28 mouse cellular contexts compared by ENCODE assay signal in the genomic region with DNA sequence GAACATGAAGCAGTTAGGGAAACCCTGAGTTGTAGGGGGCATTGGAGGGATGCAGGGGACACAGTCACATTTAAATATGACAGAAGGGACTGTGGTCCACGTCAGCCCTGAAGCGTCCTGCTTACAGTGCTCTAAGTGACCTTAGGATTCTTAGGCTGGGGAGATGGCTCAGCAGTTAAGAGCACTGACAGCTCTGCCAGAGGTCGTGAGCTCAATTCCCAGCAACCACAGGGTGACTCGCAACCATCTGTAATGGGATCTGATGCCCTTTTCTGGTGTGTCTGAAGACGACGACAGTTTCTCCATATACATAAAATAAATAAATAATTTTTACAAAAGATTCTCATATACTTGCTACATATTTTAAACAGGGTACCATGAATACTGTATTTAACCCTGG.
"Had no signal": no experiment of that assay in that cellular context is flagged by ENCODE, and none has a peak within 500 bp of the region (broad histone marks: within the 10 kb centered on the region; RNA-seq: fewer than 3 reads in every experiment).

No protein-coding gene starts in this region.

- H3K9me3 ChIP-seq: heart, embryonic 13.5 days; heart, embryonic 15.5 days; hindbrain, embryonic 10.5 days; hindbrain, embryonic 12.5 days; kidney, embryonic 15.5 days; limb, embryonic 13.5 days; limb, embryonic 15.5 days; liver, embryonic 12.5 days had no signal

- H3K27ac ChIP-seq: heart, adult 2 months; heart, embryonic 13.5 days; heart, embryonic 15.5 days; hindbrain, embryonic 10.5 days; hindbrain, embryonic 12.5 days; hindbrain, embryonic 14.5 days; hindbrain, postnatal 0 days; kidney, embryonic 15.5 days; kidney, postnatal 0 days; limb, embryonic 13.5 days; limb, embryonic 15.5 days; liver, embryonic 12.5 days; liver, embryonic 14.5 days had no signal

- H3K36me3 ChIP-seq: heart, embryonic 13.5 days; heart, embryonic 15.5 days had no signal

- DNase-seq: gastrocnemius, postnatal 14 days; gastrocnemius, postnatal 36 days; heart, adult 11 months; heart, adult 2 months; heart, postnatal 14 days; heart, postnatal 4 days; kidney, adult 11 months; kidney, adult 2 months; kidney, adult 9 months; kidney, postnatal 14 days; kidney, postnatal 36 days; layer of hippocampus, adult 9-11 months; layer of hippocampus, postnatal 36 days; left cerebral cortex, postnatal 4 days had no signal

- H3K9ac ChIP-seq: heart, embryonic 13.5 days; heart, embryonic 15.5 days; hindbrain, embryonic 12.5 days; hindbrain, embryonic 14.5 days; kidney, embryonic 15.5 days; limb, embryonic 13.5 days; limb, embryonic 15.5 days; liver, embryonic 12.5 days; liver, embryonic 14.5 days had no signal

- H3K4me3 ChIP-seq: heart, adult 2 months; heart, embryonic 13.5 days; heart, embryonic 15.5 days; hindbrain, embryonic 10.5 days; hindbrain, embryonic 12.5 days; kidney, embryonic 15.5 days; limb, embryonic 13.5 days; limb, embryonic 15.5 days; liver, embryonic 12.5 days had no signal

- ATAC-seq: hindbrain, postnatal 0 days; intestine, embryonic 16.5 days; liver, embryonic 12.5 days had no signal

- H3K27me3 ChIP-seq: hindbrain, embryonic 12.5 days; limb, embryonic 13.5 days; limb, embryonic 15.5 days had no signal

- H3K4me2 ChIP-seq: heart, embryonic 11.5 days; heart, embryonic 13.5 days; heart, embryonic 15.5 days; hindbrain, embryonic 12.5 days; hindbrain, embryonic 14.5 days; kidney, embryonic 15.5 days; limb, embryonic 13.5 days; limb, embryonic 15.5 days; liver, embryonic 12.5 days had no signal
